Mouse (Mus musculus) urinary bladder, adult 18-20 months (tissue): ENCODE data around the gene Fgfr2.
A peak's percentile ranks its signal among the peaks of the same experiment; 100 is the strongest.

Experiments
- DNase-seq, 2 experiments: peaks; one replicate each; pipeline ENCODE4 v3.0.0; 2022; ENCODE audit warnings: low spot score in 2 of 2, mixed read lengths in 2 of 2

Fgfr2 gene

DNA sequence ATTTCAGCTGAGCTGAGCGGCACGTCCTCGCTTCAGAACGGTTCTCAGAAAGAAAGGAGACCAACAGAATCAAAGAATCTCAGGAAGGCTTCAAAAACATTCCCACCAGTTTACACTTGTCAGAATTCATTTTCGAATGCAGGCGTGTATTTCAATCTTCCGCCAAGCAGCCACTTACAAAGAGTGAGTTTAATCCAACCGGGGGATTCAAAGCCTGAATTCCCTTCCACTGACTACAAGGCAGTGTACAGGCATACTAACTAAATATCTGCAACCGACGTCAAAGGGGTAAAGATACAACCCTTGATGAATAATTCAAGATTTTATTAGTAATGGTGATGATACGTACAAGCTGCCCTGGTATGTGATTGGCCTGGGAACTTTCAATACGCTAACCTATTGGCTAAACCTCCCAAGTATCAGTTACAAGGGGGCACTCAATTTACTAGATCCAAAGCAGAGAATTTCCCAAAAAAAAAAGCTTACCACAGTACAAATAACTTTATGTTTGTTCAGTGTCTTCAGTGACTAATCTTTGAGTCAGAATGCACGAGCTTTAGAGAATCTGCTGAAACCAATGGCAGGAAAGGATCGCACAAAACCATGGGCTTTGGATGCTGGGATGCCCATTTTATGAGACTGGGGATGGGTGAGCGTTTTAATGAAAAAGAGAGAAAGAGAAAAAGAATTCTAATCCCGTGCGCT, 2860.5 kb downstream of the Fgfr2 start:
- DNase-seq = no peak

GRCm38 (mm10) chr7:130261684-130262527, 2861.2 kb downstream of the Fgfr2 start:
- no peak for DNase-seq

DNA sequence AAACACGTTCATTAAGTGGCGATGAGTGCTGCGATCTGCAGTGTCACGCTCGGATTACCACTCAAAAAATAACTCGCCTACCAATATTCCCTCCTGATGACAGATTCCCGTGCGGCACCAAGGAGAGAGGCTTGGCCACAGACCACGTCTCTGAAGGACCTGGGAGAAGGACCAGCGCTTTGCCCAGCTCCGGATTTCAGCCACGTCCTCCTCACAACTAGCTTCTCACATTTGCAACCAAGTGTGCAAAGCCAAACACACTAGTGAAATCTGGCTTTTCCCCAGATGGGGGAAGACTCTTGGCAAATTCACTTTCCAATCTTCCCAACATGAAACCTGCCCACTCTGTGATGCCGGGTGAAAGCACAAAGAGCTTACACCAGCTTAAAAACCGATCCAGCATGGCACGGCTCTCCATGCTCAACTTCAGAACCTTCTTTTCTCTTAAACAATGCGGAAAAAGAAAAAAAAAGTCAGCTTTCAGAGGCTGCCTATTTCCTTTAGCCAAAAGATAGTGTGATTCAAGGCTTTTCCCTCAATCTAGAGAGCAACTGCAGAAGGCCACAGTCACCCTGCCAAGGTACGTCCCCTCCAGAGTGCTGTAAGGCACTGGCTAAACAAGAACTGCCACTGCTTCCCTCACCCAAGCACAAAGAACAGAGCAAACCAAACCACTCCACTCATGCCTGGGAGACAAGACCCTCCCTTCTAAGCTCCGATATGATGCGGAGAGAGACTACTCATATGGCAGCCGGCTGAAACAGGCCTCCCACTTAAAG, 2862.1 kb downstream of the Fgfr2 start:
- no peak for DNase-seq

GRCm38 (mm10) chr7:130260060-130260459, 2863.1 kb downstream of the Fgfr2 start:
- DNase-seq = no peak

GRCm38 (mm10) chr7:130258704-130259295, 2864.3 kb downstream of the Fgfr2 start:
- DNase-seq = no peak

- no peak for DNase-seq
Measured at GRCm38 (mm10) chr7:130257991-130258703, 2865.0 kb downstream of the Fgfr2 start.

- no peak for DNase-seq
Measured at GRCm38 (mm10) chr7:130253264-130253663, 2869.9 kb downstream of the Fgfr2 start.

GRCm38 (mm10) chr7:130251936-130252523, 2871.1 kb downstream of the Fgfr2 start:
- DNase-seq = no peak

- DNase-seq = no peak
Measured at GRCm38 (mm10) chr7:130250994-130251393, 2872.2 kb downstream of the Fgfr2 start.

- no peak for DNase-seq
Measured at GRCm38 (mm10) chr7:130248403-130248802, 2874.7 kb downstream of the Fgfr2 start.

- no peak for DNase-seq
Measured at GRCm38 (mm10) chr7:130247831-130248230, 2875.3 kb downstream of the Fgfr2 start.

- DNase-seq = peak in 1 of 2 experiments; percentile 27
Measured at GRCm38 (mm10) chr7:130246483-130246882, 2876.7 kb downstream of the Fgfr2 start.

DNA sequence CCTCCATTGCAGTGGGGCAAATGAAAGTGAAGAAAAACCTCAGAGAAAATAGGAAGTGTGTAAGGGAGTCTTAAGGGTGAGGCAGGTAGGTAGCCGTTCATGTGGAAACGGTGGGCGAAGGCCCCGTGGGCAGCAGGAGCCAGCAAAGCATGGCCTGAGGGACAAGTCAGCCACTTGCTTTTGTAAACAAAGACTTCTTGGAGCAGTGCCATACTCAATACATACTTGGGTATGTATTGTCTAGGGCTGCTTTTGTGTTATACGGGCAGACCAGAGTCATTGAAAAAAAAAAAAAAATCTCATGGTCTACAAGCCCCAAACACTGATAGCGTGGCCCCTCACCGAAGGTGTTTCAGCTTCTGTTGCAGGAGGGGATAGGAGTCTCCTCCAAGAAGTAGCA, 2878.6 kb downstream of the Fgfr2 start:
- no peak for DNase-seq

DNA sequence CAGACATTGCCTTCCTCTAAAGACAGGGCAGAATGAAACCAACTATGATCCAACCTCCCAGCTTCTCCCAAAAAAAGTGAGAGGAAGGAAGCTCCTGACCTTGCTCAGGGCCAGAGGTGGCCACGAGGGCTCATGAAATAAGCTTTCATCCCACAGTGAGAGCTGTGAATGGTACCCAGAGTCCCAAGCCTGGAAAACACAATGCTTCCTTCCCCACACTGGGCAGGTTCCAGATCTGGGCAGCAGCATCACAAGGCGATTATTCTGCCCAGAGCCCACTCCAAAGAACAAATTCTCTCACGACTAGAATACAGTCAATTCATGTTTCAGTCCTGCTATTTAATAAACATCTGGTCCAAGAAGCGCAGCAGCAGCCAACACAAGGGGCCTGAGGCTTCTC, 2879.3 kb downstream of the Fgfr2 start:
- no peak for DNase-seq

DNA sequence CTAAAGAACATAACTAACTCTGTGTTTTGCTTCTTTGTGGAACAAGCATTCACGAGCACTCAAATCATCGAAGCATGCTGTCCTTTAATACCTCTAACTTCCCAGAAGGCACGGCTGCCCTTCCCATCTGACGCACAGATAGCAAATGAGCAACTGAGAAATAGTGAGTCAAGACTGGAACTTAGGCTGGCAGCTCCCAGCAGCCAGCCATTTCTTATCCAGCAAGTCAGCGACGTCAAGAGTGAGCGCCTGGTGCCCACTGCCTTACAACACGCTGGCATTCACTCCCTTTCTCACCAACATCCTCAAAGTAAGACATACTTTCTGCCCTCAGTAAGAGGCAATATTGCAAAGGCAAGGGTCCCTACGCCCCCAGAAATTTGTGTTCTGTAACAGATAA, 2883.0 kb downstream of the Fgfr2 start:
- no peak for DNase-seq

- no peak for DNase-seq
Measured at GRCm38 (mm10) chr7:130237244-130237643, 2885.9 kb downstream of the Fgfr2 start.

DNA sequence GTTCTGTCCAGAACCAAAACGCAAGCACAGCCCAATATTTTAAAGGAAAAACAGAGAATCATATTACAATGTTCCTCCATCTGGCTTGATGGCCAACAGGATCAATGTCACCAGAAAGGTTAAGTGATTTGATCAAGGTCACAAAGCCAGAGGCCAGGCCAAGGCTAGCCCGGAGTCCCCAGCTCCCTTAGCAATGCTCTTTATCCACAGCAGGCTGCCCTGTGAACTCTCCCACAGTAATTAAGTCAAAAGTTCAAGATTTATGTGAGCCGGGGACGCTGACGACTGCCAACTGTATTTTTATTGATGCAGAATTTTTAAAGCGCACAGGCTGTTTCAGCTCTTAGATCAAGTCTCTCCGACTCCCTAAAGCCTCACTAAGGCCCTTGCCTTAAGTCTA, 2889.4 kb downstream of the Fgfr2 start:
- DNase-seq = no peak

GRCm38 (mm10) chr7:130230034-130230433, 2893.1 kb downstream of the Fgfr2 start:
- DNase-seq = no peak

GRCm38 (mm10) chr7:130225227-130225626, 2897.9 kb downstream of the Fgfr2 start:
- DNase-seq = no peak

DNA sequence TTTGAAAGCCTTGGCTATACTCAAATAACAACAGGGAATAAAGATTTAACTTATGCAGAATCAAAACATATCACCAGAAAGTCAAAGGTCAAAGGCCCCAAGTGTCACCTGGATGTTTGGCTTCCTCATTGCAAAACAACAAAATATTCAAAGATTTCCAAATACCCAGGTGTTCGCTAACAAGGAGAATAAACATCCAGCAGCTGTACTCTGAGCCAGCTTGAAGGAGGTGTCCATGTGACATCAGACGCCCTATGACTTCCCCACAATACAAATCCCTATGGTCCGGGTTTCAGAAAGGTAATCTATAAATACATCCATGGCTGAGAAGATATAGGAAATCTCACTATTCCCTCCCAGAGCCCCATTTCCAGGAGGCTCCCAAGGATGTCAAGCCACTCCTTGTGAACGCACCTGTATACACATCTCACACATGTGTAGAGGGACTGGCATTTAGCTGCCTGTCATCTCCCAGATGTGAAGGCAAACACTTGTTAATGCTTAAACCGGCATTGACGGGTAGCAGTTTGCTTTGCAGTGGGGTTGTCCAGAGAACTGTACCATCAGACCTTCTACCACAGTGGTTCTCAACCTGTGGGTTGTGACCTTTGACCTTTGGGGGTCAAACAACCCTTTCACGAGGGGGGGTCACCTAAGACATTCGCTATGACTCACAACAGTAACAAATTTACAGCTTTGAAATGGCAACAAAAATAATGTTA, 2900.4 kb downstream of the Fgfr2 start:
- DNase-seq = no peak
